Mouse (Mus musculus): ENCODE data around the gene Itgb4.
"Not testable (repeated sequence)": the region's sequence is repeated elsewhere in the genome, so short reads cannot be mapped to it uniquely, and the experiment has no call there.

Gene Itgb4

GRCm38 (mm10) chr11:116007095-116007850 is 32.8 kb downstream of the Itgb4 start:
- DNase-seq (ENCODE audit: extremely low read depth, insufficient read length, low spot score) = no peak

DNA sequence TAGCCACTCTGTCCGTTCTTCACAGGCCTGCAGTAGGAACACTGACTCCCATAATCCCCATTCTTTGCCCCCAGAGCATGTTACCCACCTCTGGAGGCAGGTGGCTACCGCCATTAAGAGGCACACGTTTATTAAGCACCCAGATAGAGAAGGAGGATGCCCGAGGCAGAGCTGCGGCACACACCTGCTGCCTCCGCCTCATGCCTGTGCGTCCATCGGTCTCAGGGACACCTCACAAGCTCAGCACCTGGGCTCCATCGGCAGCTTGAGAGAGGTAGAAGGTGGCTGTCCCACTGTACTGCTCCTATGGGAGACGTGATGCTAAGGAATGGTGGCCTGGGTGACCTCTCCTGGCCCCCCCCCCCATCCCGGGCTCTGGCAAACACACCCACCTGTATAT is 33.9 kb downstream of the Itgb4 start:
- DNase-seq (ENCODE audit: extremely low read depth, insufficient read length, low spot score) = no peak

- no peak for DNase-seq (ENCODE audit: extremely low read depth, insufficient read length, low spot score)
These were observed 34.4 kb downstream of the Itgb4 start for GRCm38 (mm10) chr11:116008832-116009375.

- DNase-seq (ENCODE audit: extremely low read depth, insufficient read length, low spot score) = no peak
These were observed 35.2 kb downstream of the Itgb4 start for GRCm38 (mm10) chr11:116009661-116010060.

GRCm38 (mm10) chr11:116010146-116010545 is 35.6 kb downstream of the Itgb4 start:
- DNase-seq (ENCODE audit: extremely low read depth, insufficient read length, low spot score) = no peak

DNA sequence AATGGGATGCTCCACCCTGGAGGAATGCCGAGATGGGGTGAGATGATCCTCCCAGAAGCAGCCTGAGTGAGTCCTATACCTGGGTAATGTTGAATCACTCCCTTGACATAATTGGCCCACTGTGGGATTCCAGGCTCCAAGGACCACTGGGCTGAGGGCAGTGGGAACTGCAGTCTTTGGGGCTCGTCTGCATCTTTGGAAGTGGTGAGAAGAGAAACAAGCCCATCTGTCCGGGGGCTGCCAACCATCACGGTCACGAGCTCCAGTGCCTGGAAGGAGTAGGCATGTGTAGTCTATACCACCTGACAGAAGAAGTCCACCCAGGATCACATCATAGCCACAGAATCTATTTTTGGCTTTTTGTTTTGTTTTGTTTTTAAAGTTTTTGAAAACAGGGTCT is 36.4 kb downstream of the Itgb4 start:
- DNase-seq (ENCODE audit: extremely low read depth, insufficient read length, low spot score) = no peak

DNA sequence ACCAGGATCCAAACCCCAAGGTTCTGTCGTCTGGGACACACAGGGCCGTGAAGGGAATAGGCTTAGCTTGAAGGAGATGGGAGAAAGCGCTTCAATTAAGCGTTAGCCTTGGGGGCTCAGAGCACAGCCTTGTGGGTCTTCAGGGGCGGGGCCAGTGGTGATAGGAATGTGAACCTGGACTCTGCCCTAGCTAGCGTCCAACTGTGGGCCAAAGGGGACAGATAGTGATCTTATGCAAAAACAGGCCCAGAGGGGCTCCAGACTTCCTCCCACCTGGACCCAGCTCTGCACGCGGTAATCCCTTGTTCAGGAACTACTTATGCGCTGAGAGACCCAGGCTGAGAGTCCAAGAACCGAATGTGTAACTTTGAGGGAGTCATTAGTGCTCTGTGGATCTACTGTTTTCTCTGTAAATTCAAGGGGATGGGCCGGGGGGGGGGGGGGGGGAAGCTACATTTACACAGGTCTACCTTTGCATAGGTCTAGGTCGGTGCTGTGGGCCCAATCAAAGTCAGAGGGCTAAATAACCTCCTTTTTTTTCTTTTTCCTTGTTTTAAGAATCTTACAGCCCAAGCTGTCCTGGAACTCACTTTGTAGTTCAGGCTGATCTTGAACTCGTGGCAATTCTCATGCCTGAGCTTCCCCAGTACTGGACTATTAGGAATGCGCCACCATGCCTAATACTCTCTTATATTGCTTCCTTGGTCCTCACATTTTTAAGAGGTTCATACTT is 37.2 kb downstream of the Itgb4 start:
- DNase-seq (ENCODE audit: extremely low read depth, insufficient read length, low spot score) = no peak

GRCm38 (mm10) chr11:116012262-116012947 is 37.9 kb downstream of the Itgb4 start, which contains the start of gene Galk1:
TSS of gene Galk1 (minus strand) at chr11:116012719.
- peak; percentile 99 for DNase-seq (ENCODE audit: extremely low read depth, insufficient read length, low spot score)

DNA sequence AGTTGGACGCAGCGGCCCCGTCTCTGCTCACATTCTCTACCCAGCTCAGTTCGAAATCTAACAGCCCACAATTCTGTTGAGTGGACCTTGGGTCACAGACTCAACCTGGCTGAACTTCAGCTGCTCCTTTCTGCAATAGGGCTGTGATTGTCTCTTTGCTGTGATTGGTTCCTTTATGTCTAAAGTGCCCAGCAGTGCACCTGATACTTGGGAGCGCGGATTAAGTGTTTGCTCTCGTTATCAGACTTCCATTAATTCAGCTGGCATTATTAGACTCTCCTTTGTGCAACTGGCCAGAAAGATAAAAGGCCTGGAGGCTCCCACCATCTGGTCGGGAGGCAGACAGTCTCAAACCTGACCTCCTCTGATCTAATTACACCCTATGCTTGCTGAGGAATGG is 40.3 kb downstream of the Itgb4 start:
- DNase-seq (ENCODE audit: extremely low read depth, insufficient read length, low spot score) = no peak

DNA sequence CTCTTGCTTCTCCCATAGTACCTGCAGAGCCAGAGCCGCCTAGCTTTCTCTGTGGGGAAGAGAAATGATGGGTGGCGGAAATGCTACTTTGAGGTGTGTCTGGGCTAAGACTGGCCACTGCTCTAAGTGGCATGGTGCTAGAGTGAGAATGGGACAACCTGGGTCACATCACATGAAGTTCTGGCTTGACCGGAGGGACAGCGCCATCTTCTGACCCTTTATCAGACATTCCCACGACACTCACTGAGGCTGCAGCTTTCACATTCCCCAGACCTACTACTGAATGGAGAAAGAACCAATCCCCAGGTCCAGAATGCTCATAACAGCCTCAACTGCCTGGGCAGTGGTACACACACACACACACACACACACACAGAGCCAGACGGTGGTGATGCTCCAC is 43.6 kb downstream of the Itgb4 start:
- DNase-seq (ENCODE audit: extremely low read depth, insufficient read length, low spot score) = no peak

- DNase-seq (ENCODE audit: extremely low read depth, insufficient read length, low spot score) = not testable (repeated sequence)
These were observed 44.4 kb downstream of the Itgb4 start for GRCm38 (mm10) chr11:116018867-116019266.

DNA sequence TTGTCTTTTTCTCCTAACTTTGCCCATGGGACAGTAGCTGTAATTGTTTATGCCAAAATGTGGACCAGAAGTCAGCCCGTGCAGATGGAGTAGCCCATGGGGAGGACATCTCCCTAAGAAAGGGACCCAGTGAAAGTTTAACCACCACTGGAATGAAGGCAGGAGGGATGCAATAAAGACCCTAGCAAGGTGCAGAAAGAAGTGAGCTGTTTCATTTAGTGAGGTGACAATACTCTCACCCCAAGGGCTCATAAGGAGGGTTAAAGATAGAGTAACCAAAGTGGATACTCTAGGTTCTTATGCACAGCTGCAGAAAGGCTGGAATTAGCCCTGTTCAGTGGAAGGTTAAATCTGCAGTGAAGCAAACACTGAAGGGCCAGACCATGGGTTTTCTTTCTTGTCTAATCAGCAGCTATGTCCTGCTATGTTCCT is 44.9 kb downstream of the Itgb4 start:
- no peak for DNase-seq (ENCODE audit: extremely low read depth, insufficient read length, low spot score)

DNA sequence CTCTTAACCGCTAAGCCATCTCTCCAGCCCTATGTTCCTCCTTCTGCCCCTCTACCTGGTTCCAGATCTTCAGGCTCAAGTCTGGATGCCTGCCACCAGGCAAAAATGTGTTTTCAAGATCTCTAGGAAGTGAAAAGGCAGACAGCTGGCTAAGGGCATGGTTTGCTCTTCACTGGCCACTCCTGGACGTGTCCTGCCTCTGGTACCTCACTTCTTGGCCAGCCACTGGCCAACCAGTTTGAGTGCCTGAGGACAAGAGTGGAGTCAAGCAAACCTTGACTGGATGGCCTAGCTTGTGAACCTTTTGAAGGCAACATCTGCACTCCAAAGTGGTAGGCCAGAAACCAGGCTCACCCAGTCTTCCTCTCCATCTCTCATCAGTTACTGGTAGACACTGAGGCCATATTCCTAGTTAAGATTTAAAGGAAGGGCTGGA is 45.5 kb downstream of the Itgb4 start:
- DNase-seq (ENCODE audit: extremely low read depth, insufficient read length, low spot score) = peak; percentile 58

DNA sequence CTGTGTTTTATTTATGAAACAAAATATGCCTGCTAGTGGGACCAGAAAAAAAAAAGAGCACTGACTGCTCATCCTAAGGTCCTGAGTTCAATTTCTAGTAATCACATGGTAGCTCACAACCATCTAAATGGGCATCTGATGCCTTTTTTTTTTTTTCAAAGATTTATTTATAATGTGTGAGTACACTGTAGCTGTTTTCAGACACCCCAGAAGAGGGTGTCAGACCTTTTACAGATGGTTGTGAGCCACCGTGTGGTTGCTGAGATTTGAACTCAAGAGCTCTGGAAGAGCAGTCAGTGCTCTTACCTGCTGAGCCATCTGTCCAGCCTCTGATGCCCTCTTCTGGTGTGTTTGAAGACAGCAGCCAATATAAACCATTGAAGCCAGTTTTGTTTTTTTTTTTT is 46.0 kb downstream of the Itgb4 start:
- DNase-seq (ENCODE audit: extremely low read depth, insufficient read length, low spot score) = peak; percentile 59

DNA sequence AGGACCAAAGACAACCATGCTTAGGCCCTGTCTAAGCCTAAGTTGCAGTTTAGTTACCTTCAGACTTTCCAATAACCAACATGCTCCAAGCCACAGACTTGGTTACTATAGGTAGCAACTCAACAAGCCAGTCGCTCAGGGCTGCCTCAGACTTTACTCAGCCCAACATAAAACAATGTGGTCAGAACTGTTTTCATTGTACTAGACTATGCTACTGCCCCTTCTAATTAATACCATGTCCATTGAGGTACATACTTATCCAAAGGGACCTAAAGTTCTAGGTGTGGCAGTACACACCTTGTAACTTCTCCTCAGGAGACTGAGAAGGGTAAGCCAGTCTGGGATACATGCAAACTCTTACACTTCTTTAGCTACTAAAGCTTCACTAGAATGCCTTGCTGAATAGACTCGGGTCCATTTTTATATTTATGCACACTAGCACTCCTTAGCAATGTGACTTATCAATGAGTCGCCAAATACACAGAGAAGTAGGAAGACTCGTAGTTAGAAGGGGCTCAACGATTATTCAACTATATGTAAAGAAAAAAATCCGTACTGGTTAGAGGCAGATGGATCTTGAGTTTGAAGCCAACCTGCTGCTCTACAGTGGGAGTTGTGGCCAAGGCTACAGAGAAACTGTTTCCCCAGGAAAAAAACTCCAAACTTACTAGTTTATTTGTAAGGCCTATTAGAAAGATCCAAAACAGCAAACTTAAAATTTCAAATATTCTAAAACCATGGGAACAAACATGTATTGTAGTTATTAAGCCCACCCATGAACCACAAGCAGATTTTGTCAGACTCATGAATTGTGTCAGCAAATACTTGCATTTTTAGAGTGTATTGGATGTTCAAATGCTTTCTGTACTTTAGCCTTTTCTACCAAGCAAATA is 47.1 kb downstream of the Itgb4 start:
- DNase-seq (ENCODE audit: extremely low read depth, insufficient read length, low spot score) = peak; percentile 46

GRCm38 (mm10) chr11:116022256-116022780 is 47.8 kb downstream of the Itgb4 start:
- DNase-seq (ENCODE audit: extremely low read depth, insufficient read length, low spot score) = no peak

DNA sequence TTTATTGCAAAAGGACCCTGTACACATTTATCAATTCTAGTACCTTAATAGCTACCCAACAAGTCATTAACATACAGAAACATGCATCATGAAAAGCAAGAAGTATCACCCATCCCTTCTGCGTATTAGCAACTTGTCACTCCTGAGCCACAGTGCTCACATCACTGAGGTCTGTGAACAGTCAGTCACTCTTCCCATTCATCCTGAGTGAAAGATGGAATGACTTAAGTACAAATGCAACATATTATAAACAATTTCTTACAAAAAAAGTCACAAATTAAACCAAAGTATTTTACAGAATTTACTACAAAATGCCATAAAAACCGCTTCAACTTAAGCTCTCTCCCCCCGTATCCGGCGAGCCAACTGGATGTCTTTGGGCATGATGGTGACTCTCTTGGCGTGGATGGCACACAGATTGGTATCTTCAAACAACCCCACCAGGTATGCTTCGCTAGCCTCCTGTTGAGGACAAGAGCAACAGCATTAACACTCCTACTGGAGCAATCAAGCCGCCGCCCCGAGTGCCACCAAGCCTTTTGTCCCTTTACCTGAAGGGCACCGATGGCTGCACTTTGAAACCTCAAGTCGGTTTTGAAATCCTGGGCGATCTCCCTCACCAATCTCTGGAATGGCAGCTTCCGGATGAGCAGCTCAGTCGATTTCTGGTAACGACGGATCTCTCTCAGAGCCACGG is 48.7 kb downstream of the Itgb4 start:
- DNase-seq (ENCODE audit: extremely low read depth, insufficient read length, low spot score) = not testable (repeated sequence)

DNA sequence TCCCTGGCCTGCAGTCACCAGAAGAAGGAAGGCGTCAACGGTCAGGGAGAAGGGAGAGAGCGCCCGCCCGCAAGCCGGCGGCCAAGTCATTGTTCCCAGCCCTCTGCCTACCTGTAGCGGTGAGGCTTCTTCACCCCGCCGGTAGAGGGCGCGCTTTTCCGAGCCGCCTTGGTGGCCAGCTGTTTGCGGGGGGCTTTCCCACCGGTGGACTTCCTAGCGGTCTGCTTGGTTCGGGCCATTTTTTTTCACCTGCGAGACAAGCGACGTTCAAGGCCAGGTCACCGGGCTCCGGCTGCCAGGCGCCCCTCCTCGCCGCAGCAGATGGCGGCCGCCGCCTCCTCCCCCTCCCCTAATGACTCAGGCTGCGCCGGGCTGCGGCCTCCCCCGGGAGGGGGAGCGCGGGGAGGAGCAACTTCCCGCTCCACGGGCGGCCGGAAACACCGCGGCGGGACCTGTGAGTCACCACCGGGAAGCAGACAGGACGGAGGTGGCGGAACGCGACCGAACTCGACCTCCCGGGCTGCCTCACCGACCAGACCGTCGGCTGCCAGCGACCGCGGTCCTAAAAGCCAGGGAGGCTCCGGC is 49.4 kb downstream of the Itgb4 start:
- DNase-seq (ENCODE audit: extremely low read depth, insufficient read length, low spot score) = no peak

DNA sequence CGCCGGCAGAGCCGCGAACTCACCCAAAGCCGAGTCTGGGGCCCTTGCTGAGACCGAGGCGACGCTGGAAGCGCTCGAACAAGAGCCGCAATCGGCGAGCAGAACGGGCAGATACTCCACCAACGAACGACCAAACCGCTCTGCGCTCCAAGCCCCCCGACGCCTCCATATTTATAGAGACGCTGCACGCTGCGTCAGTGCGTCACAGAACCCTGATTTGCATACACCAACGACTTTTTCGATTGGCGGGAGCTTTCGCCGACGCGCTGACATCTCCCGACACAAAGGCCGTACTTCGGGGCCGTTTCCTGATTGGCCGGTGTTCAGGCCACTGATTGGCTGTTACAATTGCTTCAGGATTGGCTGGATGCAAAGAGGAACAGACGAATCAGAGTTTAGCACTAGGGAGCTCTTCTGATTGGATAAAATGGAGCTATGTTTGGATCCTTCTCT is 49.9 kb downstream of the Itgb4 start:
- DNase-seq (ENCODE audit: extremely low read depth, insufficient read length, low spot score) = peak; percentile 98
